Mouse (Mus musculus) left cerebral cortex, postnatal 10 days (tissue): ENCODE data around the gene Cldn22. TPM values are rescaled to one million over a fixed set of nuclear protein-coding genes. Genes with fewer than 3 reads are reported as not detected.

Experiments used
- DNase-seq, 2 experiments: peaks; one replicate each; pipeline ENCODE4 v3.0.0; 2021 to 2022; ENCODE audit warnings: low spot score in 2 of 2, mixed read lengths in 1 of 2; ENCODE audit errors: extremely low spot score in 1 of 2
- intact Hi-C: fragments of 180-260 bp; cut with DNase I; formaldehyde crosslinking; loops from one replicate; pipeline ENCODE4 v1.15.1; 2025
- total RNA-seq, 2 experiments: library from RNA; stranded (reverse); gene quantifications; 2 replicates each; pipeline ENCODE4 v1.2.3; 2021

Cldn22 gene
- total RNA-seq, 2 experiments from 2014 or later = 0.34 TPM; not detected in 1

DNA sequence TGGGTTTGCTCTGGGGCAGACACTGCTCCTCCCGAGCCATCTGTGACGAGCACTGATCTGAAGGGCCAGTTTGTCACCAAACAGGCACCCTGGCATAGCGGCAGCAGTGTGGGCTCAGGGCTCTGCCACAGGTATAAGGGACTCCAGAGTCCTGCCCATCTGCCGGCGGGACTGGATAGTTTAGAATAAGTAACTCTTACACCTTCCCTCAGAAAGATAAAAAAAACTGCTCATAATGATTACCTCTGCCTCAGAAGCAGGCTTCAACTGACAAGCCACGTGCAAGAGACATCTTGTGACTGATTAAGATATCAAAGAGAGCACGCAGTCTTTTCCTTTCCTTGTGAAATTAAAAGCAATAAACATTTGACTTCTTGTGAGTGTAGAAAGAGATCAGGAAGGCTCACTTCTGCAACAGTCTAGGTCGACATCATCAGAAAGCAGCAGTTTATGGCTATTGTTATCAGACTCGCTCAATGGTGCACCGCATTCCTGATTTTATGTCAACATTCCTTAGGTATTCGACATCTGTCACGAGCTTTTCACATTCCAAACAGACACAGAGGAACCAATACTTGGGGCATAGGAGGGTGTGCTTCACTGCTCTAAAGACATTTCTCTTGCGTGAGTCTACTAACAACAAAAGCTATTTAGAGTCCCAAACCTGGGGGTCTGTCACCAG lies 50.4 kb downstream of the Cldn22 start:
- DNase-seq = no peak
- intact Hi-C loops = no loop called here

Other genes with a start within 250 kb of the Cldn22 start
- 10 to 100 TPM; 38.3 to 42.9 TPM for gene Ing2, start 148.9 kb upstream of the Cldn22 start, total RNA-seq
- gene Cdkn2aip, start 110.5 kb upstream of the Cldn22 start, total RNA-seq = 10 to 100 TPM; 12.6 to 13.1 TPM
- not detected for gene Cldn24, start 2.3 kb upstream of the Cldn22 start, total RNA-seq
- gene Wwc2, start 166.4 kb downstream of the Cldn22 start, total RNA-seq = 10 to 100 TPM; 27.3 to 28.0 TPM